Mouse (Mus musculus) T-helper 2 cell (primary cell): ENCODE data around the gene Sfxn3.

Experiments used
- in situ Hi-C: fragments of 300-600 bp; cut with MboI, MseI; formaldehyde crosslinking; loops from one replicate; pipeline ENCODE4 v1.15.1; 2025; ENCODE audit warnings: high pct_unique_total_duplicates

Gene Sfxn3

GRCm38 (mm10) chr19:45017909-45018308, 29.4 kb upstream of the Sfxn3 start:
- in situ Hi-C loops, result no loop called here

GRCm38 (mm10) chr19:45018351-45018831, 28.9 kb upstream of the Sfxn3 start:
- in situ Hi-C loops, result no loop called here

- in situ Hi-C loops, result no loop called here
These were observed 27.0 kb upstream of the Sfxn3 start for GRCm38 (mm10) chr19:45020348-45020747.

GRCm38 (mm10) chr19:45021362-45021761, 25.9 kb upstream of the Sfxn3 start:
- in situ Hi-C loops, result no loop called here

GRCm38 (mm10) chr19:45023993-45024392, 23.3 kb upstream of the Sfxn3 start:
- in situ Hi-C loops, result no loop called here

- in situ Hi-C loops, result no loop called here
These were observed 22.5 kb upstream of the Sfxn3 start for GRCm38 (mm10) chr19:45024775-45025174.

- in situ Hi-C loops, result no loop called here
These were observed 21.2 kb upstream of the Sfxn3 start for GRCm38 (mm10) chr19:45025937-45026568.

- in situ Hi-C loops, result no loop called here
These were observed 20.2 kb upstream of the Sfxn3 start for GRCm38 (mm10) chr19:45026958-45027670.

- in situ Hi-C loops, result no loop called here
These were observed 19.5 kb upstream of the Sfxn3 start for GRCm38 (mm10) chr19:45027848-45028247.

GRCm38 (mm10) chr19:45028746-45029145, 18.6 kb upstream of the Sfxn3 start:
- in situ Hi-C loops, result no loop called here

GRCm38 (mm10) chr19:45029571-45029970, 17.7 kb upstream of the Sfxn3 start:
- in situ Hi-C loops, result no loop called here

GRCm38 (mm10) chr19:45030111-45030510, 17.2 kb upstream of the Sfxn3 start:
- in situ Hi-C loops, result loop anchor here (5.0 to 10.0 kb wide), 3 partner anchors 48 to 1275 kb away; partner anchors contain the start of gene Nfkb2

GRCm38 (mm10) chr19:45030746-45031693, 16.3 kb upstream of the Sfxn3 start:
- in situ Hi-C loops, result loop anchor here (5.0 to 10.0 kb wide), 3 partner anchors 49 to 1274 kb away; partner anchors contain the start of gene Nfkb2

- in situ Hi-C loops, result loop anchor here (5.0 to 10.0 kb wide), 3 partner anchors 49 to 1273 kb away; partner anchors contain the start of gene Nfkb2
These were observed 15.5 kb upstream of the Sfxn3 start for GRCm38 (mm10) chr19:45031780-45032179.

- in situ Hi-C loops, result loop anchor here (5.0 to 10.0 kb wide), 3 partner anchors 50 to 1272 kb away; partner anchors contain the start of gene Nfkb2
These were observed 14.6 kb upstream of the Sfxn3 start for GRCm38 (mm10) chr19:45032570-45033332.

GRCm38 (mm10) chr19:45036867-45037266, 10.4 kb upstream of the Sfxn3 start:
- in situ Hi-C loops, result loop anchor here (10.0 kb wide), 1 partner anchor 1268 kb away; the partner anchor contains the start of gene Nfkb2

- in situ Hi-C loops, result loop anchor here (10.0 kb wide), 1 partner anchor 1267 kb away; the partner anchor contains the start of gene Nfkb2
These were observed 9.1 kb upstream of the Sfxn3 start for GRCm38 (mm10) chr19:45038198-45038597.

GRCm38 (mm10) chr19:45040214-45040613, 7.1 kb upstream of the Sfxn3 start:
- in situ Hi-C loops, result no loop called here

GRCm38 (mm10) chr19:45044389-45044927, 2.8 kb upstream of the Sfxn3 start:
- in situ Hi-C loops, result no loop called here

- in situ Hi-C loops, result no loop called here
These were observed 2.1 kb upstream of the Sfxn3 start for GRCm38 (mm10) chr19:45045236-45045635.
